Mouse (Mus musculus) spleen, adult 2 months (tissue): ENCODE data around the gene Eml5.

ENCODE experiments used
- CTCF ChIP-seq: fragments of 200-500 bp; IDR thresholded peaks from 2 replicates; pipeline ENCODE4 v1.5.1; 2011; ENCODE audit warnings: mild to moderate bottlenecking, inconsistent platforms; ENCODE audit not compliant: insufficient read depth, insufficient read length, insufficient replicate concordance; ENCODE audit errors: extremely low read depth
- POLR2A ChIP-seq: fragments of 200-500 bp; IDR thresholded peaks from 2 replicates; pipeline ENCODE4 v1.6.1; 2011; ENCODE audit warnings: low read depth, low read length, inconsistent platforms

GRCm38 (mm10) chr12:98779148-98779547 lies 122.1 kb downstream of the Eml5 start:
- TF ChIP-seq CTCF = no peak
- TF ChIP-seq POLR2A = no peak
